Mouse (Mus musculus) kidney, adult 11 months (tissue): Measurements from ENCODE around the gene Scn2b.

Experiments
- DNase-seq: peaks from one replicate; pipeline ENCODE4 v3.0.0; 2022

Scn2b gene

DNA sequence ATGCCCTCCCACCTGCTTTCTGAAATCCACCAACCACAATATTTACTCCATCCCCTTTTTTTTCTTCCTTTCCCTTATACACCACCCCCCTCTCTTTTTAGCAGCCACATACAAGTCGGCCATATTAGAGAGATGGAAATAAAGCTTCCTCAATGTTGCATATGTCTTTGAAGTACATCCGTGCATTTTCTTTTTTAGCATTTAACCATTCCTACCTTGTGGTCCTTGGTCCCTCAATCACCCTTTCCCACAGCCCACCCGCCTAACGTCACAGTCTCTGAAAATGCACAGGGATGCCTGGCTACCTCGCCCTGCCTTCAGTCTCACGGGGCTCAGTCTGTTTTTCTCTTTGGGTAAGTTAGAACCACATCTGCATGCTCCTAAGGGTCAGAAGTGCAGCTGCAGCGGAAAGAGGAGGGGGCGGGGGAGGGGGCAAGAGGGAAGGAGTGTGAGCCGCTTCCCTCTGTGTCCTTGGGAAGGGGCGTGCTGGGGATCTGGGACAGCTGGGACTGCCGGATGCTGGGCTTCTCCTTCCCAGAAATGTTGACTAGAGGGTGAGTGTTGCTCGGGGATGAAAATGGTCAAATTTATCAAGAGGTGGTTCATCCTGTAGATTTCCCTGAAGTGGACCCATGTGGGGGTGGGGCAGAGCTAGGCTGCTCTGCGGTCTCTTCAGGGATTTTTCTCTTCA lies at the start of gene Scn2b:
TSS of gene Scn2b (plus strand) at position 42 of the 691 bp plus-strand sequence.
- DNase-seq: no peak

DNA sequence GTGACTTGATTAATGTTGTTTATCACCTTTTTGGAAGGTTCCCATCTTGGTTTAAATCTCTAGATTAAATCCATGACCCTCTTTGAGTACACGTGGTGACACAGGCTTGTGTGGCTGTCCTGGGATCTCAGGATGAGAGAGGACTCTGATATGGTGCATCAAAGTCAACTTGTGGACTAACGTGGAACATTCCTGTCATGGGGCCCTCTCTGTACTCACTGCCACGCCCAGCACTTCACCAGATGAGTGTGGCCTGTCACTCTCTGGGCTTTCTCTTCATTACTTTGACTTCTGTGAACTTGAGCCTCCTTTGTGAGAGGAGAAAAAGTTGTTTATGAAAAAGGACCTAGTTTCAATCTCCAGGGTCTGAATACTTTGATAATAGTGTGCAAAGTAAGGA lies 45.8 kb upstream of the Scn2b start:
- no peak for DNase-seq

DNA sequence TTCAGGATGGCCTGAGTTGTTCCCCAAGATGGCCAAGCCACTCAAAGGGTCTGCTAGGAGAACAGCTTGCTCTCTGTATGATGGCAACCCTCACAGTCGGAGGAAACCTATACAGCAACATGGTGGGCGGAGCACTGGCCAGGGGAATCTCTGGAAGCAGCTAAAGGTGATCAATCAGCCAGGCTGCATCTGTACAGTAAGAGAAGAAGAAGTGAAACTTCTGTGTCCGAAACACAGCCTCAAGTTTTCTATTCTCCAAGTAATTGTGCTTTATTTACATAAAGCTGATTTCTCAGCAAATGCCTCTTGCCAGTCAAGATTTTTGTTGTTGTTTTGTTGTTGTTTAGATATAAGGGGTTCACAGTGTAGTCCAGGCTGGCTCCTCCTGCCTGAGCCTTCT lies 39.7 kb upstream of the Scn2b start:
- DNase-seq: no peak

DNA sequence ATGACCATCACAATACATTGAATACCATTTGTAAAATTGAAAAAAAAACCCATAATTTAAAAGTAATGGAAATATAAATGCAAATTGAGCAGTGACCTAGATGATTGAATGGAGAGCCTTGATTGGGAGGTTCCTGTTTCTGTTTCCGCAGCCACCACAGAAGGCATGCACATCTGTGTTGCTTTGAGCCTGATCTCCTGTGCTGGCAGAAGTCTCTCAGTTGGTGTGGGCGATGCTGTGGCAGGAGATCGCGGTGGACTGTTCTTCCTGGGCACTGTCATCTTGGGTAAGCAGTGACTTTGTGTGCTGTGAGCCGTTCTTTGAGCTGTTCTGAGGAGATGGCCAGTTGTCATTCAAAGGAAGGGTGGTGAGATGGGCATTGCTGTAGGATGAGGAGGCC lies 38.6 kb upstream of the Scn2b start, which contains the start of gene Jaml:
TSS of gene Jaml (plus strand) at position 173 of the 400 bp plus-strand sequence.
- no peak for DNase-seq

DNA sequence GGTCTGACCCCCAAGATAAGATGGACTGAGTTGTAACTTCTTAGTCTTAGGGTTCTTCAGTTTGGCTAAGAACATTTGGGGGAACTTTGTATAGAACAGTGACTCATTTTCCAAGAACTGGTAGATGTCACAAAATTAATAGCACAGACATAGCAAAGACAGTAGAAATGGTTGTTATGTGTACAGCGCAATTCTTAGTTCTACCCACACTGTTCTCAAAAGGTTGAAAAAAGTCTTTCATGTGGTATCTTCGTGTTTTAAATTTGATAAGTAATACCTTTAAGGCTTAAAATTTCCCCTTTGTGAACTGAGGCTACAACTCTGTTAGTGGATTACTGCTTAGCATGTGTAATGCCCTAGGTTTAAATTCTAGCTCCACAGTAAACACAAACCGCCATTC lies 34.5 kb upstream of the Scn2b start:
- DNase-seq: no peak

DNA sequence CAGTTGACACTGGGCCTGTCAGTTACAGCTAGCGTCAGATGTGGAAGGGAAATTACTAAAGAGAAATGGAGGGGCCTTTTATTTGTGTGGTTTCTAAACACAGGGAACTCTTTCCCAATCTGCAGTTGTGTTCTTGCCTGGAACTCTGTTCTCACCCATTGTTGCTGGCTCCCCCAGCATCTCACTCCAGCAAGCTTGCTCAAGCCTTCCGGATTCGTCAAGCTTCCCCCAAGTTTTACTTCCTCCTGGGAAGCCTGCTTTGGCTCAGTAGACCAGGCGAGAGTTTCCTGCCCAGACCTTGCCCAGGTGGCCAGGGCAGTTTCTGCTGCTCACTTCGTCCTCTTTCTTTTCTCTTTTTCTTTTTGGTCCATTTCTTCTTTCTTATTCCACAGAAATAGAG lies 33.0 kb upstream of the Scn2b start:
- DNase-seq: no peak

DNA sequence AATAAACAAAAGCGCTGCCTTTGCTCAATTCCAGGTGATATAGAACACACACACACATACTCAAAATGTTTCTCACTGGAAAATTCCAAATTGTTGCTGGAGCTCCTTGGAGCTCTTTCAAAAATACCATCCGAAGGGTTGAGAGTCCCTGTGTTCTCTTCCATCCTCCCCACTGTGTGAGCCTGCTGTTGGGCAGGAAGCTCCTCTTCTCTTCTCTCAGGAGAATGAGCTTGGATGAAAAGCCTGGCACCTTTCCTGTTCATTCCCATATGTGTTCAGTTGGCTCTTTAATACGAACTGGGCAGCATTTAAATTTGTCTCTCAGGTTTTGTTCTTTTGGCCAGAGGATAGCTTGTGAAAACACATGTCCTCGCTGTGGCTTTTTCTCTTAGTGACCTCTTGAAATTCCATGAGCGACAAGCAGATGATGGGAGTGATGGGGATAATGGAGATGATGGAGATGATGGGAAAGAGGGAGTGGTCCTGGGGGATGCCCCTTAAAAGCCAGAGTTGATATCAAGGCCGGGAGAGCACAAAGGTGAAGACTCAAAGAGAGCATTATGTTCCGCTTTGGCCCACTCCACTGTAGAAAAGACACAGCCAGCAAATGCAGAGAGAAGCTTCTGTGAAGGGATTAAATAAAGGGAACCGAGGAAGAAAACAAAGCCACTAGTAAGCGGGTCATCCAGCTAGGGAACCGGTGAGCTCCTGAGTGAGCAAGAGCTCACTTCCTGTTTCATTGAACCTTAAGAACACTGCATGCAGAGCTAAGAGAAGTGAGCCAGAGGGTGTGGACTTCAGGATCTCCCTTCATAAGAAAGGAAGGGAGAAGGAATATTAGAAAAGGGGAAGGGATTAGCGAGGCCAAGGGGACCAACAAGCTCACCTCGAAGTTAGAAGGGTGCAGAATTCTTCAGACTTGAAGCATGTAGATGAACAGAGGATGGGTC lies 31.6 kb upstream of the Scn2b start:
- no peak for DNase-seq

DNA sequence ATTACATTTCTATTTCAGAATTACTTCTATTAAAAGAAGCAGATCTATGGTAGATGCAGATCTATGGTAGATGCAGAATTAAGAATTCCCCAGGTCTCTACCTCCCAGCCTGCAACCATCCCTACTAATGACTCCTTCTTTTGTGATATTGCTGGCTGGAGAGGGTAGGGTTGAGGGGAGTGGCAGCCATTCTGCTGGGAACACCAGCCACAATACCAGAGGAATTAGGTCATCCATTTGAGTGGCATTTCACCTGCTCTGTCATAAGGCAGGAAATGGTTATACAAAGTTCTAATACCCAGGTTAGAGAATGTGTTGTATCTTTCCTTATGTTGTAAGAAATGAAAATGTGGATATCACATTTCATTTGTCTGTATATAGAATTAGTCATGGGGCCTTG lies 29.5 kb upstream of the Scn2b start:
- no peak for DNase-seq

DNA sequence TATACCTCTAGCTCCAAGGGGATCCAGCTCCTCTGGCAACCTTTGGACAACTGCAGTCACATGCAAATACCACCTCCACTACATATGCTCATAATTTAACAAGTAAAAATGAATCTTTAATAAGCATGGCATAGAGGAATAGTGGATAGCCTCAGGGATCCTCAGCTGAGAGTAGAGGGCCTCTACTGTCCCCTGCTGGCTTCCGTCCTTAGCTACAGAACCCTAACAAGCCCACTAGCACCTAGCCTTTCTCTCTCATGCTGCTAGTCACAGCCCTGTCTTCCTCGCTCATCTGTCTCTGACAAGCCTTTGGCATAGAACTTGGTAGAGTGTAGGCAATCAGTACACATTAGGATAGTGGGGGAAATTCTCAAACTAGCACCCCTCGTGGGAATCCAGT lies 26.8 kb upstream of the Scn2b start:
- no peak for DNase-seq

DNA sequence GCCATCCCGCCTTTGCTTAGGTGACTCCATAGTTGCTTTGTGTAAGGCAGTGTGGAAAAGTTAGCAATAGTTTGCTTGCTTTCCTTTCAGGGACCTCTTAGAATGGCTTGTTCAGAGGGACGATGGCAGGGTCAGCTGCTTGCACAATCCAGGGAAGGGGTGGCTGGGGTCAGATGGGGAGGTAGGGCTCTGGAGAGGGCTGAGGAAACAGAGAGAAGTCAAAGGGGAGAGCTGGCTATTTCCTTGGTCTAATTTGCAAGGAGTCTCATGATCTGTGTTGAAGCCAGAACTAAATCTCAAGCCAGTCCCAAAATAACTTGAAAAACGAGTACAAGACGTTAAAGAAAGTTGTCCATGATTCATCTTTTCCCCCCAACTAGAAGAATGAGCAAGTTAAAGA lies 24.9 kb upstream of the Scn2b start:
- DNase-seq: peak; percentile 30

DNA sequence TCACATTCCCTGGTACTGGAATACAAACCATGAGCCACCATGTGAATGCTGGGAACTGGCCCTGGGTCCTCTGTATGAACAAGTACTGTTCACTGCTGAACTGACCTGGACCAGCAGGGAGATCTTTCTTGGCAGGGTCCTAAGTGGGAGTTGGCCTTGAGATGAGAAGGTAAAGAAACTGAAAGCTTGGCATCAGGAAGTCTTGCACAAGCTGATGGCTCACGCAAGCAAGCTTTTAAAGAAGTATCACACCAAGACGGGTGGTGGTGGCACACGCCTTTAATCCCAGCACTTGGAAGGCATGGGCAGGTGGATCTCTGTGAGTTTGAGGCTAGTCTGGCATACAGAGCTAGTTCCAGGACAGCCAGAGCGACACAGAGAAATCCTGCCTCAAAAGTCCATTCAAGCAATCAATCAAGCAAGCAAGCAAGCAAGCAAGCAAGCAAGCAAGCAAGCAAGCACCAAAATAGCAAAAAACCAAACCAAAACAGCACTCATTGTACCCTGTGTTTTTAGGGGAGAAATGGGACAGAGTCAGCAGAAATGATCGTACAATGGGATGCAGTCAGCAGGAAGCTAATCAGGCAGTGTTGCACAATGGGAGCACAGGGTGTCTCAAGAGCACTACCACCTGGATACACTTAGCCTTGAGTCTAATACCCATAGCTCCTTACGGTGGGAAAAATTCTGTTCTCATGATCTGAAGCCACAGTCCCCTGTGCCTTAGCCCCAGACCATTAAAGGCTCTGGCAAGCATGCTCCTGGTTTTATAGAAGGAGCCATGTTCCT lies 22.2 kb upstream of the Scn2b start:
- DNase-seq: no peak

DNA sequence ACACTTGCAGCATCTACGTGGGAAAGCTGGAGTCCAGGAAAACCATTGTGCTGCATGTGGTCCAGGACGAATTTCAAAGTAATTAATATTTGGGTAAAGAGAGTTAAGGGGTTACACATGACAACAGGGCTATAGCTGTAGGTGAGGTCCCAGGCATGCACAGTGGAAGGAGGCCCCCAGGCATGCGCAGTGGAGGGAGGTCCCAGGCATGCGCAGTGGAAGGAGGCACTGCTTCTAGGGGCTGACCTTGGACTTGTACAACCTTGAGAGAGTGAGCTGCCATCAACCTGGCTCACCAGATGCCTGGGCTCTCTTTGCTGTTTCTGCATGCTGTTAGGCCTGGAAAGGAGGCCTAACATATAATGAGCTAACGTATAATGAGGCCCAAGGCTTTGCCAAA lies 19.7 kb upstream of the Scn2b start:
- DNase-seq: no peak

DNA sequence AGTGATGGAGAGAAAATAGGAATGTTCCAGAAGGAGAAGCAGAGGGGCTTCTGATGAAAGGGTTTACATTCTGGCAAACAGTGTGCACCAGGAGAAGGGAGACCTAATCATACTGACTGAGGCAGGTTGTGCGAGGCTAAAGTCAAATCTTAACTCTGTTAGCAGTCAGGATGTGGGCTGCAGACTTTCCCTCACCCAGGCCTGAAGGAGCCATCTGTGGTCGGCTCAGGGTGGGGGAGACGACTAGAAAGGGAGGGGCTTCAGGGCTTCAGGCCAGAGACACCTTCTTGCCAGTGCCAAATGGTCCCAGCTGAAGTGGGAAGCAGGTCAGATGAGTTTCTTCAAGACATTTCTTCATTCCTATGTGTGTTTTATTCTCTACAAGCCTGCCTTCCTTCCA lies 19.2 kb upstream of the Scn2b start:
- no peak for DNase-seq

DNA sequence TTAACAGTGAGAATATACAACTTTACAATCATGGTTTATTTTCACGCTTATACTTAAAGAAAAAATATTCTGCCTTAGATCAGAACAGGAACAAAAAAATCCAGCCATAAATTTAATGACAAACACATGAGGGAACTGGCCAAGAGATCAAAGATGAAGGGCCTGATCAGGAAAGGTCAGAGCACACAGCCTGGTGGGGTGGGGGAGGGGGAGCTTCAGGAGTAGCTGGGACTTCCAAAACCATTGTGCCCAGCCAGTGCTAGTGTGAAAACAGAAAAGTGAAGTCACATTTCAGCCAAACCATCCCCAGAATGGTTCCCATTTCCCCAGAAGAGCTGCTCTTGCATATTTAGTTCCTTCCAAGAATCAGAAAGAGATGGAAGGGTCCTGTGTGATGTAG lies 15.1 kb upstream of the Scn2b start:
- DNase-seq: no peak

DNA sequence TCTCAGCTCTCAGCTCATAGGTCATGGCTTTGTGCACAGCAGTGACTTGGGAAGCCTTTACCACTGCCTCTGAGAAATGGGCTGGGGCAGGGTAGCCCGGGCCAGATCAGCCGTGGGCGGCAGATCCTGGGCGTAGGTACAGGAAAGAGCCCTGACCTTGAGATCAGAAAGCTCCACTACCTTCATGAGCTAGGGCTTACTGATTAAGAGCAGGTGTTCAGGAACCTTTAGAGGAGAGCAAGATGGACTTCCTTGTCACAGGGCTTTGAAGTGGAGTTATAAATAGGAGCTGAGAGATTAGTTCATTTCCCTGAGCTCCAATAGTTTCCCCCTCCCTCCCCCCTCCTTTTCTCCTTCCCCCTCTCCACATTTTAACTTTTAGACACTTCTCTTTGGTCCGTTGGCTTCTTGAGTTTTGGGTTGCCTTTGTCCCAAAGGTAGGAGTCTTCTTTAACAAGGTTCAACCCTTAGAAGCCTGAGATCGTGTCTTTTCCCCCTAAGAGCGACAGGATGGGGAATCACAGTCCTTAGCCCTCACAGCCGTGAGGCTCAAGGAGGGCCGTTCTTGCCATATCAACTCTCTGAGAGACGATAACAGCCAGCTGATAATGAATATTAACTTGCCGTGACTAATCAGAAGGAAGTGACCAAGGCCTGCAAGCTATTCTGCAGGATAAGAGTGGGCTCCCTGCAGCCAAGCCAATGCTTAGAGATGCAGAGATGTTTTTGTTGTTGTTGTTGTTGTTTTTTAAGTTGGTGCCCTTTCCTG lies 14.2 kb upstream of the Scn2b start:
- DNase-seq: no peak

DNA sequence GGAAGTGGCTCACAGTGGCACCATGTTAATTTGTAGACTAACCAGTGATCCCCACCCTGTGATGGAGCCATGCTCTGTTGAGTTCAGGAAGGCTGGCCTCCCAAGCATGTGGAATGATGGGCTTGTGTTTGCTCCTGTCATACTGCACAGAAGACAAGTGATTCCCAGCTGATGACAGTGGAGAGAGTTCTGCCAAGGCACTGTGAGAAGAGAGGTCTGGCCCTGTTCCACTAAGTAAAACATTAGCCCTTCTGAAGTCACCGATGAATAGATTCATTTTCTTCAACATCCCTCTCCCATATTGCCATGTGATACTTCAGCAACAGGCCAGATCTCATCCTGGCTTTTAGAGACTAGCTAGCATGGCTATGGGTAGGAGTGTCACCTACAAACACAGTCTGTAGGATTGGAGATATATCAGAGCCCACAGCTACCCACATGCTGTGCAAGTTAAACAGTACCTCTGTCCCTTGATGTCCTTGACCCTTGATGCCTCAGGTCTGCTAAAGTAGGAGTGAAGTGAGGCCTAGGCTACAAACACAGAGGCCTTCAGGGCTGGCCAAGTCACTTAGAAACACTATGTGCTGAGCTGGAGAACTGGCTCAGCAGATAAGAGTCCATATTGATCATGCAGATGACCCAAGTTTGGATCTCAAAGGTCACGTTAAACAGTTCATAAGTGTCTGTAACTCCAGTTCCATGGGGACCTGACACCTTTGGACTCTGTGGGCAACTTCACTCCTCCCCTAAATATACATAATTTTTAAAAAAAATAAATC lies 11.8 kb upstream of the Scn2b start:
- peak; percentile 68 for DNase-seq

DNA sequence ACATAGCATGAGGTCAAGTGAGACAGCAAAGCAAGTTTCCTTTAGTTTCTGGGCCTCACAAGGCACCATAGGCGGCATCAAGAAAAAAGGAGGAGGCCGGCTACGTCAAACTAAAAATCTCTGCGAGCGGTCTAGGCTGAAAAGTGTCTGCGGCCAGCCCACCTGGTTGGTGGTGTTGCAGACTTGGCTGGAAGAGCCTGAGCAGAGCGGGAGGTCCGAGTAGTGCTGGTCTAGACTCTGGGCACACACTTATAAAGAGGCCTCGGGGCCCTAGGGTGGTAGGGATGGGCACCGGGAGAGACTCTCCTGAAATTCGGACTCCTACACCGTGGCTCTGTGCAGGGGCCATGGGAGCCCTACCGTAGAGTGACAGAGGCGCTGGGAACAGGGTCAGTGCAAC lies 1.9 kb upstream of the Scn2b start:
- no peak for DNase-seq

DNA sequence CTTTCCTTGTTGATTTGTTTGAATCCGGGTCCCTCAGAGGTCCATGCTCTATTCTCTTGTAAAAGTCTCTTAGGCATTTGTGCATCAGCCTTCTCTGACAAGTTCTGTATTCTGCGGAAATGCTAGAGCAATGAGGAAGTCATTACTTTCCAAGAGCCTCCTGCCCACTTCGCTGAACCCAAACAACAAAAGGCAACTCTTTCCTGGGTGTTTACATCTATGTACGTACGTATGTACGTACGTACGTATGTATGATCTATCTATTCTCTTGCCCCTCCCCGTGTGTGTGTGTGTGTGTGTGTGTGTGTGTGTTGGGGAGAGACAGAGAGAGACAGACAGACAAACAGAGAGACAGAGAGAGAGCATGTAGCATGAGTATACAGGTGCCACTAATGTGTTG lies 763 bp upstream of the Scn2b start:
- DNase-seq: no peak

DNA sequence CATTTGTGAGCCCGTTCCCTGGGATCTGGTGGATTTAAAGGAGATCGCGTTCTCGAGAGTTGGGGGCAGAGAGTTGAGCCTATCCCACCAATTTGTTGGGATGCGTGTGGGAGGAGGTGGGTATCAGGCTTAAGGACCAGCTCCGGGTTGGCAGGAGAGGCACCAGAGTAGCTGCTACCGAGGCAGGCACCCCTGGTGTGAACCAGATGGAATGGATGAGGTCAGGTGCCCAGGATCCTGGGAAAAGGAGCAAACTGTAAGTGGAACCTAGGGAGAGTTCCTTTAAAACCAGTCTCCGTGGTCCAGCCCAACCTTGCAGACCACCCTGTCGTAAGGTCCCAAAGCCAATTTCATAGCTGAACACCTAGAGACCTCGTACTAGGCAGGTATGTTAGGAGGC lies 970 bp downstream of the Scn2b start:
- DNase-seq: no peak

DNA sequence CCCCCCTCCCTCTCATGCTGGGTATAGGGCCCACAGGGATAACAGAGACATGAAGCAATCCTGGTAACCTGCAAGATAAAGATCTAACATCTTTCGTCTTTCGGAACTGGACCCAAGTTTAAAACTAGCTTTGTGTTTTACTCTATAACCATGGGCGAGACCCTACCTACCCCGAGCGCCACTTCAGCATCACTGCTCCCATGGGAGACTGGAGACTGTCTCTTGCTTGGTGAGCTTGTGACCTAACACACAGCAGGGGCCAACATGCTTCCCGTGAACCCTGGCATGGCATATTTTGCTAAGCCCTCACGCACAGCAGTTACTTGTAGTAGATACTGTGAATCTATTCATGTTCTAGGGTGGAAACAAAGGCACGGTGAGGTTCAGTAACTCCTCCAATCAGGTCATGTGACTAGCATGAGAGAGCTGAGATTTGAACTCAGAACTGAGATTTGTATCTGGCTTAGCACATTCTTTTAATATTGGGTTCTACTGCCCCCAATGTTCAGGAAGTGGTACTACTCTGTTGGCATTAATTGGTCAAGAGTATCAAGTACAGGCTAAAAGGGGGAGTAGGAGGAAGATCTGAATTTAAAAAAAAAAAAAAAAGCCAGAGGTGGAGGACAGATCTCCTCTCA lies 1.9 kb downstream of the Scn2b start:
- no peak for DNase-seq

DNA sequence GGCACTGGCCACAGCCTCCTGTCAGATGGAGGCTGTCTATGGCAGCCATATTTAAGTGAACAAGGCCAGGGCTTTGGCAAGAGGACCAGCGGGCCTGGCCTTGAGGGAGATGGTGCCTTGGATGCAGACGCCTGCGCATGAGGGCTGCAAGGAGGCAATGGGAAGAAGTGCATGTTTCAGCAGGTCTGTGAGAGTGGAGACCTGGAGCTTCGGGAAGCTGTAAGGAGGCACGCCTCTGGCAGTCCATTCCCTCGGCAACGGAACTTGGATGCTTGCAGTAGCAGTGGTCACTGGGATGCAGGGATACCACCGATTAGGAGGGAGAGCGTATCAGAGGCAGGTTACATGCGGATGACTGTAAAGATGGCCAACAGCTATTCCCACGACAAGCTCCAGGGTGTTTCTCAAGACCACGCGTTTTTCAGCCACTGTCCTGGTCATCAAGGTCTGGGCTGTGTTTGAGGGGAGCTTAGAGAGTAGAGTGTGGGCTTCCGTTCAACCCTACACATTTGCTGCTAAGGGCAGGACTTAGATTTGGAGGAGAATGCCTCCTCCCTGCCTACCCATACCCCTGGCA lies 2.5 kb downstream of the Scn2b start:
- DNase-seq: no peak
